Mouse (Mus musculus) thymus, adult 2 months (tissue): ENCODE data around the gene Tnfrsf13c. TPM values are rescaled to one million over a fixed set of nuclear protein-coding genes. Genes with fewer than 3 reads are reported as not detected.

ENCODE experiments used
- DNase-seq: peaks from one replicate; pipeline ENCODE4 v3.0.0; 2021
- H3K27ac ChIP-seq: fragments of 200-500 bp; 2 replicates; pipeline ENCODE4 v1.5.1; 2012; ENCODE audit warnings: low read length, control low read depth; ENCODE audit not compliant: control insufficient read depth, insufficient read depth
- H3K27me3 ChIP-seq: fragments of 200-500 bp; 2 replicates; pipeline ENCODE4 v1.6.1; 2012; ENCODE audit warnings: mild to moderate bottlenecking, low read length, moderate library complexity, mixed read lengths; ENCODE audit not compliant: control insufficient read depth, insufficient read depth
- H3K36me3 ChIP-seq: fragments of 200-500 bp; 2 replicates; pipeline ENCODE4 v1.6.1; 2012; ENCODE audit warnings: mild to moderate bottlenecking, low read length, moderate library complexity; ENCODE audit not compliant: control insufficient read depth, insufficient read depth
- H3K4me1 ChIP-seq: fragments of 200-500 bp; replicated peaks from 2 replicates; pipeline ENCODE4 v1.6.1; 2012; ENCODE audit warnings: low read length; ENCODE audit not compliant: control insufficient read depth, insufficient read depth
- H3K4me3 ChIP-seq: fragments of 200-500 bp; 2 replicates; pipeline ENCODE4 v1.5.1; 2012; ENCODE audit warnings: mild to moderate bottlenecking, low read length, control low read depth, moderate library complexity; ENCODE audit not compliant: control insufficient read depth, insufficient read depth
- CTCF ChIP-seq: fragments of 200-500 bp; IDR thresholded peaks from 2 replicates; pipeline ENCODE4 v1.5.1; 2012; ENCODE audit warnings: mild to moderate bottlenecking, control low read depth, low read length, moderate library complexity, borderline replicate concordance; ENCODE audit not compliant: control insufficient read depth, poor library complexity, insufficient read depth; ENCODE audit errors: extremely low read depth
- POLR2A ChIP-seq: fragments of 200-500 bp; IDR thresholded peaks from 2 replicates; pipeline ENCODE4 v1.6.1; 2012; ENCODE audit warnings: mild to moderate bottlenecking, low read length, control low read depth, moderate library complexity; ENCODE audit not compliant: control insufficient read depth, poor library complexity, insufficient read depth; ENCODE audit errors: extremely low read depth
- WGBS: fragments of 180-500 bp; shearing (Covaris S2); methylation state at CpG from one replicate; pipeline ENCODE4 v1.1.7; 2018; 5-methylcytosine and 5-hydroxymethylcytosine counted together
- polyA plus RNA-seq: library from polyadenylated mRNA; depleted of rRNA; stranded (reverse); fragments of >200 nt; gene quantifications from 2 replicates; pipeline ENCODE4 v1.2.3, GENCODE M21; 2012; rRNA removed

Tnfrsf13c gene
- polyA plus RNA-seq, 1 experiment = 4.3 TPM

- H3K36me3 ChIP-seq = peaks cover 88% of the 10 kb centered on the region
- DNase-seq = no peak
- H3K27me3 ChIP-seq = no peaks in the 10 kb centered on the region
- H3K27ac ChIP-seq = no peak overlapping the region
- H3K4me3 ChIP-seq = no peak overlapping the region
- TF ChIP-seq CTCF = no peak
- TF ChIP-seq POLR2A = no peak
- WGBS = 98% methylated on average over 4 of the region's 4 CpGs
- H3K4me1 ChIP-seq = peaks cover 7% of the 10 kb centered on the region; the same call in 1 of the 2 replicates
Measured at GRCm38 (mm10) chr15:82182311-82182710, 41.9 kb downstream of the Tnfrsf13c start.

- no peak overlapping the region for H3K27ac ChIP-seq
- TF ChIP-seq CTCF (no peak), POLR2A (no peak)
- peaks cover 86% of the 10 kb centered on the region for H3K36me3 ChIP-seq
- H3K27me3 ChIP-seq = no peaks in the 10 kb centered on the region
- H3K4me3 ChIP-seq = no peak overlapping the region
- DNase-seq = no peak
- no peaks in the 10 kb centered on the region for H3K4me1 ChIP-seq
- 96% methylated on average over 5 of the region's 5 CpGs for WGBS
Measured at GRCm38 (mm10) chr15:82181131-82181530, 43.0 kb downstream of the Tnfrsf13c start.

GRCm38 (mm10) chr15:82177743-82178290 is 46.4 kb downstream of the Tnfrsf13c start:
- H3K36me3 ChIP-seq = peaks cover 91% of the 10 kb centered on the region
- DNase-seq = no peak
- no peak overlapping the region for H3K27ac ChIP-seq
- no peak overlapping the region for H3K4me3 ChIP-seq
- TF ChIP-seq CTCF (no peak), POLR2A (no peak)
- WGBS = 97% methylated on average over 7 of the region's 7 CpGs
- no peaks in the 10 kb centered on the region for H3K27me3 ChIP-seq
- no peaks in the 10 kb centered on the region for H3K4me1 ChIP-seq

GRCm38 (mm10) chr15:82175091-82175490 is 49.1 kb downstream of the Tnfrsf13c start:
- Histone ChIP-seq H3K4me1 (no peaks in the 10 kb centered on the region), H3K27me3 (no peaks in the 10 kb centered on the region), H3K36me3 (peaks cover 80% of the 10 kb centered on the region), H3K27ac (no peak overlapping the region), H3K4me3 (no peak overlapping the region)
- TF ChIP-seq POLR2A = no peak
- no peak for TF ChIP-seq CTCF
- 97% methylated on average over 9 of the region's 9 CpGs for WGBS
- no peak for DNase-seq

- no peak for DNase-seq
- Histone ChIP-seq H3K36me3 (peaks cover 60% of the 10 kb centered on the region), H3K4me1 (peaks cover 10% of the 10 kb centered on the region), H3K4me3 (no peak overlapping the region), H3K27me3 (no peaks in the 10 kb centered on the region), H3K27ac (no peak overlapping the region)
- WGBS = 97% methylated on average over 8 of the region's 8 CpGs
- TF ChIP-seq CTCF = no peak
- TF ChIP-seq POLR2A = no peak
Measured at GRCm38 (mm10) chr15:82172648-82173047, 51.5 kb downstream of the Tnfrsf13c start.

Other genes starting within 250 kb of the Tnfrsf13c start
- gene 1700029P11Rik, start 243.8 kb downstream of the Tnfrsf13c start, polyA plus RNA-seq = not detected in 2 replicates
- gene Xrcc6, start 236.5 kb downstream of the Tnfrsf13c start, polyA plus RNA-seq = 183 and 225 TPM in 2 replicates
- gene Desi1, start 190.5 kb downstream of the Tnfrsf13c start, polyA plus RNA-seq = 199 and 252 TPM in 2 replicates
- gene Snu13, start 176.8 kb downstream of the Tnfrsf13c start, polyA plus RNA-seq = 122 and 134 TPM in 2 replicates
- gene 4930407I10Rik, start 165.2 kb downstream of the Tnfrsf13c start, polyA plus RNA-seq = 0.04 TPM in 1 of 2 replicates, not detected in the other
- gene Mei1, start 154.4 kb downstream of the Tnfrsf13c start, polyA plus RNA-seq = 0.08 and 0.11 TPM in 2 replicates
- 33.1 and 39.4 TPM in 2 replicates for gene Ccdc134, start 96.4 kb downstream of the Tnfrsf13c start, polyA plus RNA-seq
- 410 and 478 TPM in 2 replicates for gene Srebf2, start 77.2 kb downstream of the Tnfrsf13c start, polyA plus RNA-seq
- gene Shisa8, start 11.6 kb downstream of the Tnfrsf13c start, polyA plus RNA-seq = 0.93 and 1.1 TPM in 2 replicates
- gene Cenpm, start 20.4 kb upstream of the Tnfrsf13c start, polyA plus RNA-seq = 44.8 and 68.0 TPM in 2 replicates
- 0.08 and 0.24 TPM in 2 replicates for gene 1500009C09Rik, start 28.0 kb upstream of the Tnfrsf13c start, polyA plus RNA-seq
- gene Sept3, start 50.5 kb upstream of the Tnfrsf13c start, polyA plus RNA-seq = 3.4 and 4.6 TPM in 2 replicates
- gene Wbp2nl, start 74.6 kb upstream of the Tnfrsf13c start, polyA plus RNA-seq = 0.11 and 0.14 TPM in 2 replicates
- 118 and 150 TPM in 2 replicates for gene Naga, start 114.6 kb upstream of the Tnfrsf13c start, polyA plus RNA-seq
- 1.7 and 2.3 TPM in 2 replicates for gene Pheta2, start 114.6 kb upstream of the Tnfrsf13c start, polyA plus RNA-seq
- gene Smdt1, start 114.6 kb upstream of the Tnfrsf13c start, polyA plus RNA-seq = 218 and 230 TPM in 2 replicates
- gene Ndufa6, start 130.0 kb upstream of the Tnfrsf13c start, polyA plus RNA-seq = 227 and 278 TPM in 2 replicates
- 12.6 and 15.7 TPM in 2 replicates for gene Cyp2d22, start 155.9 kb upstream of the Tnfrsf13c start, polyA plus RNA-seq
- gene Cyp2d11, start 169.7 kb upstream of the Tnfrsf13c start, polyA plus RNA-seq = not detected in 2 replicates
- gene Cyp2d10, start 182.8 kb upstream of the Tnfrsf13c start, polyA plus RNA-seq = 0.28 and 2.5 TPM in 2 replicates
- gene Cyp2d9, start 209.1 kb upstream of the Tnfrsf13c start, polyA plus RNA-seq = 0.22 and 0.23 TPM in 2 replicates